Mouse (Mus musculus): Measurements from ENCODE around the gene Arpp19.

- TF ChIP-seq GATA1 (IDR thresholded peaks at IDR 0.05; ENCODE audit: borderline replicate concordance, low read length) (no peak), FLI1 (IDR thresholded peaks at IDR 0.05; ENCODE audit: low read length) (no peak)
Measured at GRCm38 (mm10) chr9:75098937-75099336, 61.5 kb downstream of the Arpp19 start.

Data from megakaryocyte, embryonic 14.5 days (primary cell).